Mouse (Mus musculus) heart, embryonic 10.5 days (tissue): ENCODE results near the gene Tcf7. TPM values are rescaled to one million over a fixed set of nuclear protein-coding genes. Genes with fewer than 3 reads are reported as not detected.
"Not testable (repeated sequence)": the region's sequence is repeated elsewhere in the genome, so short reads cannot be mapped to it uniquely, and the experiment has no call there.

Experiments
- DNase-seq: peaks from one replicate; pipeline ENCODE4 v3.0.0-alpha.2; 2017; ENCODE audit warnings: low spot score
- H3K27ac ChIP-seq: fragments of 300-500 bp; sonication (generic); 2 replicates; pipeline ENCODE4 v1.5.1; 2016; ENCODE audit warnings: mild to moderate bottlenecking
- H3K27me3 ChIP-seq: fragments of 300-500 bp; sonication (generic); 2 replicates; pipeline ENCODE4 v1.6.1; 2016; ENCODE audit warnings: mild to moderate bottlenecking; ENCODE audit not compliant: poor library complexity, insufficient read depth, severe bottlenecking
- H3K36me3 ChIP-seq: fragments of 300-500 bp; sonication (generic); 2 replicates; pipeline ENCODE4 v1.6.1; 2016; ENCODE audit warnings: mild to moderate bottlenecking, moderate library complexity
- H3K4me1 ChIP-seq: fragments of 300-500 bp; sonication (generic); 2 replicates; pipeline ENCODE4 v1.6.1; 2016; ENCODE audit warnings: mild to moderate bottlenecking
- H3K4me3 ChIP-seq: fragments of 300-500 bp; sonication (generic); 2 replicates; pipeline ENCODE4 v1.5.1; 2016; ENCODE audit warnings: mild to moderate bottlenecking, moderate library complexity
- H3K9me3 ChIP-seq: fragments of 300-500 bp; sonication (generic); 2 replicates; pipeline ENCODE4 v1.6.1; 2016; ENCODE audit warnings: mild to moderate bottlenecking, moderate library complexity
- WGBS: fragments of 180-500 bp; shearing (Covaris S2); methylation state at CpG from one replicate; pipeline ENCODE4 v1.1.7; 2016; 5-methylcytosine and 5-hydroxymethylcytosine counted together
- polyA plus RNA-seq: library from polyadenylated mRNA; unstranded; fragments of >200 nt; fragmentation: Nextera tagmentation; extraction: Ambion mirVana; gene quantifications from 2 replicates; pipeline ENCODE4 v1.2.1, GENCODE M21; 2016

Gene Tcf7
- polyA plus RNA-seq, 1 experiment from 2014 or later, result 11.5 TPM

DNA sequence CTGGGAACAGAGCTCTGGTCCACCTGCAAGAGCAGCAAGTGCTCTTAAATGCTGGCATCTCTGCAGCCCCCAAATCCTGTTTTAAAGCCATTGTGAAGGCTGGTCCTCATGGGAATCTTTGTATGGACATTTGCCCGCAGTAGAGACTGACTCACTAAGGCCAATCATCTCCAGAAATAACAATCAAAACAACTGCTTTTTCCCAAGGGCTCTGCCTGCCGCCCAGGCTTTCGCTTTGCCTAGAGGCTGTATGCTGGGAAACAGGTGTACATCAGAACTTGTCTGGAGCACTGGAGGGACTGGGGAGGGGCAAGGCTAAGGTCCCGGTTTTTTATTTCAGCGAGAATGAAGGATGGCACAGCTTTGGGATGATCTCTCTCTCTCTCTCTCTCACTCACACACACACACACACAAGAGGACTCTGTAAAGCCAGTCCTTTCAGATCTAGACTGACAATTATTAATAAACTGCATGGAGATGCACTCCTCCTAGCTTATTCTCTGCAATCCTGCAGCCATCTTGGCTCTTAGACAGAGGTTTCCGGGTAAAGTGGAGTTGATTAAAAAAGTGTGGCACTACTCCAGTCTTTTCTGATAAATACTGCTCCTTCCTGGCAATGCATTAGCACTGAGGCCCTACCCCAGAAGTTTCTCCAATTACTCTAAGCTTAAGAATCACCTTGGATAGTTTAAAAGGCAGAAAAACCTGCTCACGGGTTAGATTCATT lies 53.9 kb downstream of the Tcf7 start:
- Histone ChIP-seq H3K9me3 (no peaks in the 10 kb centered on the region), H3K27ac (no peak overlapping the region), H3K36me3 (no peaks in the 10 kb centered on the region), H3K27me3 (peaks cover 13% of the 10 kb centered on the region), H3K4me3 (no peak overlapping the region), H3K4me1 (peaks cover 26% of the 10 kb centered on the region; the same call in 1 of the 2 replicates)
- 74% methylated on average over 7 of the region's 7 CpGs for WGBS
- no peak for DNase-seq

DNA sequence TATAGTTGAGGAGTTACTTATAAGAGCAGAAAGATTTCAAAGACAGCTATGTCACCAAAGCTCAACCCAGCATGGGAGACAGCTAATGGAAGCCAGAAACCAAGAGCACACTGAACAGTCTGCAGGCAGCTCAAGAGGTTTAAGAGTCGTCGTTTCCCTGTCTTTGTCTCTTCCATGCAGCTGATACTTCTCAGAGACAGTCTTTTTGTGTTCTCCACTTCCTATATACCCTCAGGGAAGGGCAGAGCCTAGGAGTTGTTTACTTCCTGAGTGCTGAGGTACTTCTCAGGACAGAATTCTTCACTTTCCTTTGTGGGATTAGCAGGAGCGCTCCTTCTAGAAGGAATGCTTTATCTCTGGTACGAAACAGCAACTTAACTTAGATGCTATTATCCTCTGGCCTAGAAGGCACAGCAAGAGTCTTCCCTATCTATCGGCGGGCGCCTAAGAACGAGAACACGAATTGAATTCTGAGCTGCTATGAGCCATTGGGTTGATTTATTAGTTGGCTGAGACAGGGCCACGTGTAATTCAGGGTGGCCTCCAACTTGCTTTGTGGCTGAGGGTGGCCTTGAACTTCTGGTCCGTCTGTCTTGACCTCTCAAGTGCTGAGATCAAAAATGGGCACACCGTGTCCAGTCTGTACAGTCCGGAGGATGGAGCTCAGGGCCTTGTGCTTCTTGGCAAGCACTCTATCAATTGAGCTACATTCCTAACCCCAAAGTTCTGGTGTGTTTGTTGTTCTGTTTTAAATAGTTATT lies 55.2 kb downstream of the Tcf7 start:
- H3K27ac ChIP-seq, result no peak overlapping the region
- peaks cover 19% of the 10 kb centered on the region; the same call in 1 of the 2 replicates for H3K4me1 ChIP-seq
- H3K27me3 ChIP-seq, result peaks cover 13% of the 10 kb centered on the region
- no peaks in the 10 kb centered on the region for H3K36me3 ChIP-seq
- H3K9me3 ChIP-seq, result no peaks in the 10 kb centered on the region
- WGBS, result 73% methylated on average over 13 of the region's 13 CpGs
- no peak for DNase-seq
- H3K4me3 ChIP-seq, result no peak overlapping the region

DNA sequence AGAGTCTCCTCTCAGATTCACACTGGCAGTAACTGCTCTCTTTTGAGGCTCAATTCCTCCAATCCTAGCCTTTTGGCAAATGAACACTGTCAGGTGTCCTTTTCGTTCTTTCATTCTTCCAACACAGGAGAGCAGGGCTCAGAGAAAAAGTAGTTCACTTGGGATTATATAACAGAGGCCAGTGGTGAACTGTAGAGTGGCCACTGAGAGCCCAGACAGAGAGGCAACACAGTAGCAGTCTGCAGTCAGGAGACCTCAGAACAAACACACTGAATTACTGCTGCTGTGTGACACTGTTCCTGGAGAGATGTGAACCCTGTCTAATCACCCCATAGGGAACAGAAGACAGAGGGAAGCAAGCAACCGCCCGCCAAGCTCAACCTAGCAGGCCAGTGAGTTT lies 55.8 kb downstream of the Tcf7 start:
- Histone ChIP-seq H3K4me1 (peaks cover 19% of the 10 kb centered on the region; the same call in 1 of the 2 replicates), H3K36me3 (no peaks in the 10 kb centered on the region), H3K9me3 (no peaks in the 10 kb centered on the region), H3K27ac (no peak overlapping the region), H3K27me3 (peaks cover 13% of the 10 kb centered on the region), H3K4me3 (no peak overlapping the region)
- DNase-seq, result no peak
- 71% methylated on average over 3 of the region's 3 CpGs for WGBS

DNA sequence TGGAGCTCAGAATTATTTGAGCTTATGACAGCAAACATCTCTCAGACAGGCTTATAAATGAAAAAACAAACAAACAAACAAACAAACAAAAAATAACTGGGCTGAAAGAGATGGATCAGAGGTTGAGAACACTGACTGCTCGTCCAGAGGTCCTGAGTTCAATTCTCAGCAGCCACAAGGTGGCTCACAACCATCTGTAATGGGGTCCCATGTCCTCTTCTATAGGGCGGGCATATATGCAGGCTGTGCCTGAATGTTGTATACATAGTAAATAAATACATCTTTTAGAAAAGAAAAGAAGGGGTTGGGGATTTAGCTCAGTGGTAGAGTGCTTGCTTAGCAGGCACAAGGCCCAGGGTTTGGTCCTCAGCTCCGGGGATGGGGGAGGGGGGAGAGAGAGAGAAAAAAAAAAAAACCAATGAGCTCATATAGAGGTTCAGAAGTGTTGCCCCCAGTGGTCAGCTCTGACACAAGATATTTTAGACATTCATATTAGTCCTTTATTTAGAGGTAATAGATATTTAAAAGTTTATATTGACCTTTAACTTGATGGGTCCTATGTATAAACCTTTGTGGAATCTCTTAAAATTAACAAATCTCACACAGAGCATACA lies 56.7 kb downstream of the Tcf7 start:
- Histone ChIP-seq H3K27me3 (peaks cover 13% of the 10 kb centered on the region), H3K4me1 (peaks cover 19% of the 10 kb centered on the region; the same call in 1 of the 2 replicates), H3K36me3 (no peaks in the 10 kb centered on the region), H3K4me3 (no peak overlapping the region), H3K9me3 (no peaks in the 10 kb centered on the region), H3K27ac (no peak overlapping the region)
- WGBS, result 64% methylated on average over 3 of the region's 3 CpGs
- no peak for DNase-seq

DNA sequence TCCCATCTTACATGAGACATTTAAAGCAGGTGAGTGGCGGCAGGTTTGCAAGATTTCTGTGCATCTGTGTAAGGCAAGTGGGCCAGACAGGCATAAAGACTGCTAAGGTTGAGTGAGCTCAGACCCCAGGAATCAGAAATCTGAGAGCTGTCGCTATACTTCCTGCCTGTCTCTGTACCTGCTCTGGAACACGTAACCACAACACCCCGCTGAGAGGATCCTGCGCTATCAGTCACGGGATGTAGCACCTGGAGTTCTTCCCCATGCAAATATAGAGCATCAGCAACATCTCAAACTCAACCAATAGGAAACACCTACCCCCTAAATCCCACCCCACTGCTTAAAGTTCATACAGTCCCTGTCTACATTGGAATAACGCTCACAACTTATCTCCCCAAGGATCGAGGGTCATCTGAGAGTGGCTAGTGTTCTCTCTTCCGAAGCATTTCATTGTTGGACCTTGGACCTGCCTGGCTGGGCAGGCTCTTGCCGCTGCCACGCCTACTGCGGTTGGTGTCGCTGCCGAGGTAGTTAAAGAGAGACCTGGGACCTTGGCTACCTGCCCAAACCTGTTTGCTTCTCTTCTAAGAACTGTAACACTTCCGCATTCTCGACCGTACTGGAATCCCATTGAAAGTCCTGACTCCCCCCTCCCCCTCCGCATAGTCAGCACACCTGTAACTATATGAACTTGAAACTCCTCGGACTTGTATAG lies 58.7 kb downstream of the Tcf7 start:
- peak overlapping the region; percentile 38 for H3K4me3 ChIP-seq
- WGBS, result 11% methylated on average over 19 of the region's 19 CpGs
- no peak for DNase-seq

DNA sequence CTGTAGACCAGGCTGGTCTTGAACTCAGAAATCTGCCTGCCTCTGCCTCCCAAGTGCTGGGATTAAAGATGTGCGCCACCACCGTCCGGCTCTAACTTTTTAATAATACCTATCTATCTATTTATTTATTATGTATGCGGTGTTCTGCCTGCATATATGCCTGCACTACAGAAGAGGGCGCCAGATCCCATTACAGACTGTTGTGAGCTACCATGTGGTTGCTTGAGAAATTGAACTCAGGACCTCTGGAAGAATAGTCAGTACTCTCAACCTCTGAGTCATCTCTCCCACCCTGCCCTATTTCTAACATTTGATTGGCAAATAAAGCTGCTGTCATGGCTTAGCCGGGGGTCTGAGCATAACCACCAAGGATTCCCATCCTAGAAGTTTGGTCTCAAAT lies 59.9 kb downstream of the Tcf7 start:
- no peak for DNase-seq
- peaks cover 13% of the 10 kb centered on the region for H3K4me1 ChIP-seq
- no peak overlapping the region for H3K4me3 ChIP-seq
- H3K9me3 ChIP-seq, result no peaks in the 10 kb centered on the region
- no peak overlapping the region for H3K27ac ChIP-seq
- no peaks in the 10 kb centered on the region for H3K36me3 ChIP-seq
- H3K27me3 ChIP-seq, result peaks cover 13% of the 10 kb centered on the region
- WGBS, result 66% methylated on average over 6 of the region's 6 CpGs

More for the DNA sequence above, 58.7 kb downstream of the Tcf7 start:
- no peaks in the 10 kb centered on the region for H3K36me3 ChIP-seq
- peaks cover 13% of the 10 kb centered on the region for H3K4me1 ChIP-seq
- peaks cover 13% of the 10 kb centered on the region for H3K27me3 ChIP-seq
- no peak overlapping the region for H3K27ac ChIP-seq
- no peaks in the 10 kb centered on the region for H3K9me3 ChIP-seq

DNA sequence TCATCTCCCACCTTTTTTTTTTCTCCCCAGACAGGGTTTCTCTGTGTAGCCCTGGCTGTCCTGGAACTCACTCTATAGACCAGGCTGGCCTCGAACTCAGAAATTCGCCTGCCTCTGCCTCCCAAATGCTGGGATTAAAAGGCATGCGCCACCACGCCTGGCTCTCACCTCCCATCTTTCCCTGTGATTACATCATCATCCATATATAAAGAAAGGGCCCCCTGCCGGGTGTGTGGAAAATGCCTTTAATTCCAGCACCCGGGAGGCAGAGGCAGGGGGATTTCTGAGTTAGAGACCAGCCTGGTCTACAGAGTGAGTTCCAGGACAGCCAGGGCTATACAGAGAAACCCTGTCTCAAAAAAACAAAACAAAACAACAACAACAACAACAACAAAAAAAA lies 60.9 kb downstream of the Tcf7 start:
- H3K9me3 ChIP-seq, H3K4me3 ChIP-seq, H3K36me3 ChIP-seq, DNase-seq, H3K27ac ChIP-seq: not testable (repeated sequence)
- 86% methylated on average over 6 of the region's 6 CpGs for WGBS
- H3K4me1 ChIP-seq, result peaks cover 13% of the 10 kb centered on the region
- peaks cover 13% of the 10 kb centered on the region for H3K27me3 ChIP-seq

DNA sequence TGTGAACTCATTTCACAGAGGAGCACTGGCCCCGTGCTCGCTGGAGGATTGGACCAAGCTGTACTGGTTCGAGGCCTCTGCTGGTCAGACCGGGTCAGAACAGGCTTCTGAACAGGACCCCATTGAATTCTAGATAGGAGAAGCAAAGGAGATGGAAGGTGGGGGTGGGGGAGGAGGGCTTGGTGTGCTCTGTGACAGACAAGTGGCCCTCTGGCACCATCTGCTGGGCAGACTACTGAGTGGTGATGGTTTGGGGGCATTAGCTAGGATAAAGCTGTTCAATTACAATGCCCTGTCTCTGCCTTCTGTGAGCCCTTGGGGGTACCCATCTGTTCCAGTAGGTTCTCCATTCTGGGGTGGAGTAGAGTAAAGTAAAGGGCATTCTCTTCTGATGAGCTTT lies 62.5 kb downstream of the Tcf7 start:
- no peak overlapping the region for H3K27ac ChIP-seq
- H3K36me3 ChIP-seq, result no peaks in the 10 kb centered on the region
- H3K27me3 ChIP-seq, result peaks cover 13% of the 10 kb centered on the region
- no peaks in the 10 kb centered on the region for H3K9me3 ChIP-seq
- peak overlapping the region; percentile 36; the same call in 1 of the 2 replicates for H3K4me3 ChIP-seq
- H3K4me1 ChIP-seq, result peaks cover 13% of the 10 kb centered on the region
- peak; percentile 77 for DNase-seq
- WGBS, result 5% methylated on average over 4 of the region's 4 CpGs

DNA sequence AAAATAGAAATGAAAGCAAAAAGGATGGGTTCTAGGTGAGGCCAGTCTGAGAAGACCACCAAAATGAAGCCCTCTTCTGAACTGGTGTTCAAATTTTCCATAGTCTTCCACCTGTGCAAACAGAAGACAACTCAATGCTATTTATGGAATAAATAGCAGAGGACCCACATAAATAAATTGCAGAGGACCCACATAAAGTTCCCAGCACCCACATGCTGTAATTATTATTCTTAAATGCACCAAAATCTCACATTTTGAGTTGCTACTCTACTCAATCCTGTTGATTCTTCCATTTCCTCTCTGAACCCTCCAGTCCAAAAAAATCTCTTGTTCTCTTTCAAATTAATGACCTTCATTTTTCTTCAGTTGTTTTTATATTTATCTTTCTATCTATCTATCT lies 68.9 kb downstream of the Tcf7 start, which contains the start of gene Olfr1371:
TSS of gene Olfr1371 (minus strand) at position 101 of the 400 bp plus-strand sequence.
- no peak for DNase-seq
- no peak within 1 kb of the TSS for H3K27ac ChIP-seq
- H3K27me3 ChIP-seq, result no peaks in the 10 kb centered on the region
- H3K4me3 ChIP-seq, result no peak within 1 kb of the TSS
- no peaks in the 10 kb centered on the region for H3K4me1 ChIP-seq
- H3K36me3 ChIP-seq, result no peaks in the 10 kb centered on the region
- H3K9me3 ChIP-seq, result no peaks in the 10 kb centered on the region

Other genes starting within 250 kb of the Tcf7 start
- 66.2 and 91.4 TPM in 2 replicates for gene Ppp2ca, start 184.3 kb downstream of the Tcf7 start, polyA plus RNA-seq
- gene Olfr1373, start 137.5 kb downstream of the Tcf7 start, polyA plus RNA-seq, result not detected in 2 replicates
- gene Olfr1371, start 69.0 kb downstream of the Tcf7 start, polyA plus RNA-seq, result not detected in 2 replicates
- 516 and 546 TPM in 2 replicates for gene Skp1a, start 51.0 kb downstream of the Tcf7 start, polyA plus RNA-seq
- 304 and 442 TPM in 2 replicates for gene Vdac1, start 77.8 kb upstream of the Tcf7 start, polyA plus RNA-seq
- gene 9530068E07Rik, start 113.4 kb upstream of the Tcf7 start, polyA plus RNA-seq, result 201 and 225 TPM in 2 replicates